25 mouse cellular contexts compared by ENCODE assay signal in genomic region chr2:172522528-172522927, GRCm38 (mm10). TPM values are rescaled to one million over a fixed set of nuclear protein-coding genes. Genes with fewer than 3 reads are reported as not detected.
A peak's percentile ranks its signal among the peaks of the same experiment; 100 is the strongest.
DNase-seq lines count a peak whose midpoint lies in the region; ATAC-seq and TF ChIP-seq lines count a peak whose summit lies in the region.
"Had no signal": no experiment of that assay in that cellular context is flagged by ENCODE, and none has a peak within 500 bp of the region (broad histone marks: within the 10 kb centered on the region; RNA-seq: fewer than 3 reads in every experiment).

No protein-coding gene starts in this region.

- H3K27ac ChIP-seq in ES-Bruce4 (ENCODE audit: insufficient read depth, low read length) (0 out of 2 replicates have a peak overlapping the region, but pooled peaks have one; percentile 3), ES-E14 (ENCODE audit: insufficient read depth, low read depth, low read length, poor library complexity, severe bottlenecking) (peak overlapping the region; percentile 59; the same call in 1 of the 2 replicates)
- H3K27ac ChIP-seq in heart, adult 2 months: no peak overlapping the region
- H3K27ac ChIP-seq: embryonic facial prominence, embryonic 10.5 days; embryonic facial prominence, embryonic 12.5 days; forebrain, embryonic 10.5 days; forebrain, embryonic 12.5 days had no signal

- no peak for TF ChIP-seq POLR2A in ES-Bruce4 (IDR thresholded peaks at IDR 0.05; ENCODE audit: insufficient read depth, low read length)
- TF ChIP-seq POLR2A in heart, adult 2 months (IDR thresholded peaks at IDR 0.05; ENCODE audit: insufficient read depth, low read depth, low read length): no peak

- in situ Hi-C loops in ES-E14 (cut with MboI; ENCODE audit: low sequenced_read_pairs in 2 of 2, unreplicated experiment in 2 of 2): no loop called here

- DNase-seq in ES-E14 (ENCODE audit: low read depth, low spot score): no peak
- peak; percentile 74 for DNase-seq in ZHBTc4 (ENCODE audit: low read depth, low spot score)
- DNase-seq in heart, adult 2 months: no peak
- no peak for DNase-seq in frontal cortex, postnatal 10 days (ENCODE audit: low spot score in 2 of 2)
- DNase-seq: adrenal gland, adult 8-10 months; adrenal gland, postnatal 14 days; adrenal gland, postnatal 36 days; B cell, adult 2 months; cerebellum, adult 11-12 months; cerebellum, adult 2 months; cerebellum, adult 9-10 months; cerebellum, postnatal 10 days; cerebellum, postnatal 25 days had no signal

- 0 out of 2 replicates have a peak, but pooled peaks have one; percentile 7 for TF ChIP-seq EP300 in ES-Bruce4 (IDR thresholded peaks at IDR 0.05; ENCODE audit: insufficient read depth, low read depth, low read length)
- no peak for TF ChIP-seq EP300 in heart, adult 2 months (IDR thresholded peaks at IDR 0.05; ENCODE audit: insufficient read depth, low read depth, low read length)

- peak overlapping the region; percentile 1 for H3K9ac ChIP-seq in ES-Bruce4 (ENCODE audit: low read depth, poor library complexity, severe bottlenecking)
- peak overlapping the region; percentile 36; the same call in 1 of the 2 replicates for H3K9ac ChIP-seq in ES-E14 (ENCODE audit: insufficient read depth, low read depth, low read length, poor library complexity, severe bottlenecking)
- no peak overlapping the region for H3K9ac ChIP-seq in heart, adult 2 months (ENCODE audit: low read depth, low read length)
- H3K9ac ChIP-seq: embryonic facial prominence, embryonic 12.5 days; forebrain, embryonic 12.5 days had no signal

- H3ac ChIP-seq in C2C12 (ENCODE audit: control insufficient read depth, insufficient read length, low read depth): no peak overlapping the region

- TF ChIP-seq CTCF in C2C12 (IDR thresholded peaks at IDR 0.05; ENCODE audit: control insufficient read depth, insufficient read depth, insufficient read length): no peak
- TF ChIP-seq CTCF in ES-Bruce4 (IDR thresholded peaks at IDR 0.05; ENCODE audit: low read depth, low read length): no peak
- no peak for TF ChIP-seq CTCF in heart, adult 2 months (IDR thresholded peaks at IDR 0.05)

- H3K79me3 ChIP-seq in C2C12 (ENCODE audit: low read depth): no peaks in the 10 kb centered on the region

- H3K36me3 ChIP-seq in C2C12 (ENCODE audit: control insufficient read depth, insufficient read depth): no peaks in the 10 kb centered on the region
- no peaks in the 10 kb centered on the region for H3K36me3 ChIP-seq in ES-Bruce4 (ENCODE audit: control insufficient read depth, insufficient read depth, low read length, poor library complexity, severe bottlenecking)
- H3K36me3 ChIP-seq in ES-E14 (ENCODE audit: control insufficient read depth, insufficient read depth, low read length, poor library complexity, severe bottlenecking): peaks cover under 1% of the 10 kb centered on the region; the same call in 1 of the 2 replicates
- H3K36me3 ChIP-seq in heart, adult 2 months (ENCODE audit: control insufficient read depth, insufficient read depth, low read length): no peaks in the 10 kb centered on the region
- H3K36me3 ChIP-seq: embryonic facial prominence, embryonic 10.5 days; embryonic facial prominence, embryonic 12.5 days; forebrain, embryonic 10.5 days; forebrain, embryonic 12.5 days had no signal

- H3K27me3 ChIP-seq in C2C12 (ENCODE audit: control insufficient read depth, insufficient read depth, insufficient read length) (peaks cover 41% of the 10 kb centered on the region), ES-Bruce4 (ENCODE audit: control insufficient read depth, insufficient read depth, low read length, poor library complexity, severe bottlenecking) (no peaks in the 10 kb centered on the region)
- H3K27me3 ChIP-seq in heart, adult 2 months (ENCODE audit: control insufficient read depth, insufficient read depth, low read length): peaks cover 2% of the 10 kb centered on the region; the same call in 1 of the 2 replicates
- H3K27me3 ChIP-seq: embryonic facial prominence, embryonic 12.5 days had no signal

- H3K4me3 ChIP-seq in C2C12 (ENCODE audit: insufficient read depth, poor library complexity, severe bottlenecking): peak overlapping the region; percentile 6
- peak overlapping the region; percentile 18; the same call in 1 of the 2 replicates for H3K4me3 ChIP-seq in ES-Bruce4 (ENCODE audit: low read depth, low read length)
- H3K4me3 ChIP-seq in ES-E14 (ENCODE audit: insufficient read depth in 1 of 2, low read depth in 1 of 2, low read length in 2 of 2, poor library complexity in 1 of 2, severe bottlenecking in 1 of 2): peak overlapping the region in 1 of 2 experiments; percentile 36; a peak in 1 of 4 replicates
- no peak overlapping the region for H3K4me3 ChIP-seq in heart, adult 2 months
- H3K4me3 ChIP-seq: embryonic facial prominence, embryonic 10.5 days; embryonic facial prominence, embryonic 12.5 days; forebrain, embryonic 10.5 days; forebrain, embryonic 12.5 days had no signal

- H3K4me1 ChIP-seq in ES-Bruce4 (ENCODE audit: control insufficient read depth, insufficient read depth, low read length) (peaks cover 20% of the 10 kb centered on the region), ES-E14 (ENCODE audit: control insufficient read depth in 2 of 2, insufficient read depth in 2 of 2, low read length in 2 of 2, poor library complexity in 1 of 2) (peaks cover 0 to 33% of the 10 kb centered on the region in 2 experiments)
- no peaks in the 10 kb centered on the region for H3K4me1 ChIP-seq in heart, adult 2 months (ENCODE audit: control insufficient read depth, insufficient read depth, low read length)
- H3K4me1 ChIP-seq: forebrain, embryonic 12.5 days had no signal

- intact Hi-C loops in heart, adult 2 months (cut with DNase I): no loop called here

- H3K9me3 ChIP-seq in ES-Bruce4 (replicated peaks; ENCODE audit: control insufficient read depth, insufficient read depth, low read length, poor library complexity, severe bottlenecking): no peaks in the 10 kb centered on the region
- no peaks in the 10 kb centered on the region for H3K9me3 ChIP-seq in ES-E14 (ENCODE audit: control insufficient read depth, insufficient read depth, low read depth, low read length)
- H3K9me3 ChIP-seq: embryonic facial prominence, embryonic 10.5 days; embryonic facial prominence, embryonic 12.5 days; forebrain, embryonic 12.5 days had no signal

- no peaks in the 10 kb centered on the region for H3K79me2 ChIP-seq in C2C12 (ENCODE audit: control insufficient read depth, insufficient read depth)
- no peaks in the 10 kb centered on the region for H3K79me2 ChIP-seq in heart, adult 2 months (replicated peaks; ENCODE audit: control insufficient read depth, insufficient read depth, low read length)

- no peak for ATAC-seq in activated CD4-positive, CD25-positive, alpha-beta regulatory T cell, adult 4 months
- ATAC-seq: forebrain, embryonic 14.5 days; forebrain, embryonic 16.5 days had no signal

- WGBS in heart, adult 2 months: 82% methylated on average over 12 of the region's 12 CpGs

TF ChIP-seq in C2C12, 6 proteins besides CTCF, POLR2A, EP300 and RAD21:
- TF ChIP-seq FOSL1 (IDR thresholded peaks at IDR 0.05; ENCODE audit: insufficient read depth, low read length, poor library complexity, severe bottlenecking): no peak
- TF ChIP-seq MYOG (IDR thresholded peaks at IDR 0.05; ENCODE audit: control insufficient read depth, extremely low read depth, insufficient read length): no peak
- TF ChIP-seq USF1 (IDR thresholded peaks at IDR 0.05; ENCODE audit: low read depth): no peak
- TF ChIP-seq CEBPB (IDR thresholded peaks at IDR 0.05; ENCODE audit: low read depth): no peak
- TF ChIP-seq MYOD1 (IDR thresholded peaks at IDR 0.05; ENCODE audit: control insufficient read depth, insufficient read length, low read depth): no peak
- TF ChIP-seq MAX (IDR thresholded peaks at IDR 0.05): no peak

TF ChIP-seq in ES-E14, 5 proteins besides CTCF, POLR2A, EP300 and RAD21:
- TF ChIP-seq CHD2 (IDR thresholded peaks at IDR 0.05; ENCODE audit: low read depth, low read length) (no peak), ZNF384 (IDR thresholded peaks at IDR 0.05; ENCODE audit: low read depth, low read length) (no peak; the same call in 1 of the 2 replicates), ZC3H11A (IDR thresholded peaks at IDR 0.05; ENCODE audit: borderline replicate concordance, low read depth, low read length) (no peak), MAFK (IDR thresholded peaks at IDR 0.05; ENCODE audit: insufficient read depth, low read depth, low read length) (no peak), HCFC1 (IDR thresholded peaks at IDR 0.05; ENCODE audit: borderline replicate concordance, insufficient read depth, low read length) (no peak)

RNA-seq across cellular contexts. Expression of gene Tfap2c, which starts 26.9 kb away (rescaled TPM):
- polyA plus RNA-seq in C2C12 (2012; fragmentation: generic; extraction: Trizol) (0.04 TPM), ES-Bruce4 (2011; ENCODE audit: insufficient read depth, insufficient read length, low read depth, missing spikeins) (107 TPM in 2 replicates)
- 18.2 and 19.7 TPM in 2 replicates for total RNA-seq in ES-E14 (2012; rRNA removed)
- total RNA-seq in heart, adult 2 months (2021): not detected
- not detected in 2 replicates for polyA plus RNA-seq in heart, adult 2 months (2012; rRNA removed)
- not detected for polyA plus RNA-seq in activated CD4-positive, CD25-positive, alpha-beta regulatory T cell, adult 4 months (2017; shearing (Covaris generic))
- total RNA-seq: adrenal gland, adult 18-20 months; adrenal gland, adult 8-10 months; adrenal gland, postnatal 14 days; adrenal gland, postnatal 36 days; MEL had no signal

RNA-seq across cellular contexts. Expression of gene Fam209, which starts 50.2 kb away (rescaled TPM):
- polyA plus RNA-seq in C2C12 (2012; fragmentation: generic; extraction: Trizol): not detected
- polyA plus RNA-seq in ES-Bruce4 (2011; ENCODE audit: insufficient read depth, insufficient read length, low read depth, missing spikeins): 0.88 and 0.97 TPM in 2 replicates
- total RNA-seq in ES-E14 (2012; rRNA removed): 0.54 and 1.6 TPM in 2 replicates
- not detected for total RNA-seq in heart, adult 2 months (2021)
- not detected in 2 replicates for polyA plus RNA-seq in heart, adult 2 months (2012; rRNA removed)
- 1 to 10 TPM; 1.6 to 1.9 TPM for polyA plus RNA-seq in activated CD4-positive, CD25-positive, alpha-beta regulatory T cell, adult 4 months (2017; shearing (Covaris generic))
- total RNA-seq: adrenal gland, adult 18-20 months; adrenal gland, postnatal 14 days; adrenal gland, postnatal 36 days had no signal
- polyA plus RNA-seq: cerebellum, adult 2 months; cortical plate, adult 2 months had no signal

Comparison
In these comparisons a context has a peak if more than half of its experiments do, and no peak if none do; other contexts are left out.
1. RNA of gene Tfap2c, which starts 26.9 kb away (polyA plus RNA-seq): 107 TPM in ES-Bruce4; not detected in activated CD4-positive, CD25-positive, alpha-beta regulatory T cell, adult 4 months, 0.04 TPM in C2C12 (single experiment) and not detected in heart, adult 2 months; every median in the first group is over 100 times any median in the second.